Mouse (Mus musculus) limb, embryonic 15.5 days (tissue): Measurements from ENCODE around the gene Gtpbp2. TPM values are rescaled to one million over a fixed set of nuclear protein-coding genes. Genes with fewer than 3 reads are reported as not detected.

ENCODE experiments used
- ATAC-seq: fragments of 200-750 bp; cut with Nextera tagmentation; 2 replicates; pipeline ENCODE4 v1.8.0; 2017; ENCODE audit warnings: low read depth, moderate TSS enrichment; ENCODE audit not compliant: insufficient number of reproducible peaks, low FRiP score, low TSS enrichment
- H3K27ac ChIP-seq: fragments of 300-500 bp; sonication (generic); 2 replicates; pipeline ENCODE4 v1.5.1; 2015; ENCODE audit warnings: moderate library complexity, mild to moderate bottlenecking, inconsistent platforms
- H3K27me3 ChIP-seq: fragments of 300-500 bp; sonication (generic); 2 replicates; pipeline ENCODE4 v1.6.1; 2015; ENCODE audit warnings: inconsistent platforms
- H3K36me3 ChIP-seq: fragments of 300-500 bp; sonication (generic); 2 replicates; pipeline ENCODE4 v1.6.1; 2015; ENCODE audit warnings: inconsistent platforms
- H3K4me1 ChIP-seq: fragments of 300-500 bp; sonication (generic); 2 replicates; pipeline ENCODE4 v1.6.1; 2015; ENCODE audit warnings: inconsistent platforms
- H3K4me2 ChIP-seq: fragments of 300-500 bp; sonication (generic); 2 replicates; pipeline ENCODE4 v1.6.1; 2015; ENCODE audit warnings: mild to moderate bottlenecking, inconsistent platforms
- H3K4me3 ChIP-seq: fragments of 300-500 bp; sonication (generic); 2 replicates; pipeline ENCODE4 v1.5.1; 2015; ENCODE audit warnings: mild to moderate bottlenecking, inconsistent platforms
- H3K9ac ChIP-seq: fragments of 300-500 bp; sonication (generic); 2 replicates; pipeline ENCODE4 v1.6.1; 2015; ENCODE audit warnings: inconsistent platforms
- H3K9me3 ChIP-seq: fragments of 300-500 bp; sonication (generic); 2 replicates; pipeline ENCODE4 v1.6.1; 2016; ENCODE audit warnings: inconsistent platforms
- WGBS: fragments of 180-500 bp; shearing (Covaris S2); methylation state at CpG from one replicate; pipeline ENCODE4 v1.1.7; 2015; 5-methylcytosine and 5-hydroxymethylcytosine counted together
- polyA plus RNA-seq: library from polyadenylated mRNA; unstranded; fragments of >200 nt; fragmentation: Nextera tagmentation; extraction: Ambion mirVana; gene quantifications from 2 replicates; pipeline ENCODE4 v1.2.1, GENCODE M21; 2015

The Gtpbp2 gene
- 35.6 and 39.6 TPM in 2 replicates for polyA plus RNA-seq

DNA sequence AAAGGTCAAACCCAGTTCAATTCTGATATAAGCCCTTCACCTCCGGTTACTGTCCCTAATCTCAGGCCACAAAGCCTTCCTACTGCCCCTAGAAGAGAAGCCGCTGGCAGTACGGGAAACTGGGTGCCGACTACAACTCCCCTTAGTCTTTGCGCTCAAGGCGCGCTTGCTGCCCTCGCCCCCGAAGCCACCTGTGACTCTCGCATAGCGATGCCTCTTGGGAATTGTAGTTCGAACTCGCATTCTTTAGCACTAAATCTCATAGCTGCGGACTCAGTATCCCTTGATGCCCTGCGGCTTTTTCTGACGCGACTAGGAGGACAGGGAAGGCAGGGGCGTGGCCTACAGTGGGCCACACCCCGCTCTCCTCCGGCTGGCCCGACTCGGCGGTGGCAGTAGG lies at the start of gene Gtpbp2:
Gene Gtpbp2, plus strand, starts transcription at position 347 of the 400 bp plus-strand sequence.
- Histone ChIP-seq H3K9ac (peak within 1 kb of the TSS; percentile 79), H3K36me3 (peaks cover 20% of the 10 kb centered on the region), H3K27me3 (no peaks in the 10 kb centered on the region), H3K4me2 (peak within 1 kb of the TSS; percentile 81), H3K4me3 (peak within 1 kb of the TSS; percentile 82), H3K9me3 (no peaks in the 10 kb centered on the region), H3K27ac (peak within 1 kb of the TSS; percentile 89), H3K4me1 (peaks cover 17% of the 10 kb centered on the region)
- under 1% methylated on average over 23 of the region's 23 CpGs for WGBS
- peak; percentile 93 for ATAC-seq

DNA sequence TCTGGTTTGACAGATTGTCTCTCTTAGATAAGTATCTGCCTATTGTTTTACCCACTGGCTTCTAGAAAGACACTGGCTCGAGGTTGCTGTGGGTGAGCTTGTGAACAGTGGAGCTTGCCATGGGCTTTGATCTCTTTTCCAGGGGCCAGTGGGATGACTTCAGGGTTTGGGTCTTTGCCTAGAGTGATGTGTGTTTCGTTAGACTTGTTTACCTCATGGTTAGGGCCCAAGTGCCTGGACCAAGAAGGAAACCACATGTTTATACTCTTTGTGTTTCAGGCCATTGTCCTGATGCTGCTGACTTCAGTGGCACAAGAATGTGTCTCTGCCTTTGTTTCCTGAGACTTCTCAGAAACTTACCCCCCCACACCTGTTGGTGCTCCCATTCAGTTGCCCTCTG lies 45.3 kb upstream of the Gtpbp2 start:
- H3K9ac ChIP-seq = no peak overlapping the region
- peaks cover 55% of the 10 kb centered on the region for H3K4me1 ChIP-seq
- H3K36me3 ChIP-seq = peaks cover 32% of the 10 kb centered on the region
- H3K4me3 ChIP-seq = no peak overlapping the region
- H3K27me3 ChIP-seq = no peaks in the 10 kb centered on the region
- H3K27ac ChIP-seq = peak overlapping the region; percentile 40; the same call in 1 of the 2 replicates
- H3K4me2 ChIP-seq = no peak overlapping the region
- WGBS = 37% methylated on average over 2 of the region's 2 CpGs
- no peak for ATAC-seq
- no peaks in the 10 kb centered on the region for H3K9me3 ChIP-seq

DNA sequence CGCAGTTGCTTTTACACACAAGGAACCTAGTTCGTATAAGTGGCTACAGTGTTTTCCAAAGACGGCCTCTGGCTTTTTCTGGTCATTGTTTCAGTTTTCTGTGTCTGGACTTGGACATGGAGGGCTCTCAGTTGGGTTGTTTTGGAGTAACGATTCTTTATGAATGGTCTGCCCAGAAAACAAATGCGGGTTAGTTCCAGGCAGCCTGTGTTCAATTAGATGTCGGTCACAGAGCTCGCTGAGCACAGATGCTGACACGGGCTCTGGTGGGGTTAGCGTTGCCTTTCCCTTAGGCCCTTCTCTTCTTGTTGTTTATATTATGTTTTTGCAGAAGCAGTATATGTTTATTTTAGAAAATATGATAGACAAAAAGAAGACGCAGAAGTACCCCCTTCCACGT lies 44.7 kb upstream of the Gtpbp2 start:
- Histone ChIP-seq H3K4me2 (no peak overlapping the region), H3K27me3 (no peaks in the 10 kb centered on the region), H3K4me1 (peaks cover 55% of the 10 kb centered on the region), H3K36me3 (peaks cover 32% of the 10 kb centered on the region), H3K9ac (no peak overlapping the region), H3K4me3 (no peak overlapping the region), H3K9me3 (no peaks in the 10 kb centered on the region), H3K27ac (0 out of 2 replicates have a peak overlapping the region, but pooled peaks have one; percentile 11)
- ATAC-seq = no peak
- WGBS = 45% methylated on average over 11 of the region's 11 CpGs

DNA sequence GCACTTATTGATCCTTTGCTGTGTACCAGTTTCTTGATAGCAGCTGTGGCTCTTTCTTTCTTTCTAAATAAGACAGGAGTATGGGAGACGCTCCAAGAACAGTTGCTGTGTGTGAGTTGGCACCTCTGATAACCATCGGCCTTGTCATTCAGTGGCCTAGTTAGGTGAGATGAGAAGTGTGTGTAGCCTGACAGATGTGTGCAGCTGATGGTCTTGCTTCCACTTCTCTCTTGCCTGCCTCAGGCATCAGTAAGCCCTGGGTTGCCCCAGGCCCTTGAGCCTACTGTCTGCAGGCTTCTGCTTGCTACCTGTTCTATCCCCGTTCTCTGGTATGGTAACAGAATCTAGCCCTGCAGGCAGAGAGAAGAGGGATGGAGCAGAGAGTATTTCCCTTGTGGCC lies 44.0 kb upstream of the Gtpbp2 start:
- Histone ChIP-seq H3K4me1 (peaks cover 48% of the 10 kb centered on the region), H3K36me3 (peaks cover 35% of the 10 kb centered on the region), H3K27ac (0 out of 2 replicates have a peak overlapping the region, but pooled peaks have one; percentile 17), H3K9me3 (no peaks in the 10 kb centered on the region), H3K4me2 (no peak overlapping the region), H3K27me3 (no peaks in the 10 kb centered on the region), H3K4me3 (no peak overlapping the region), H3K9ac (no peak overlapping the region)
- ATAC-seq = no peak
- WGBS = 83% methylated on average over 3 of the region's 3 CpGs

DNA sequence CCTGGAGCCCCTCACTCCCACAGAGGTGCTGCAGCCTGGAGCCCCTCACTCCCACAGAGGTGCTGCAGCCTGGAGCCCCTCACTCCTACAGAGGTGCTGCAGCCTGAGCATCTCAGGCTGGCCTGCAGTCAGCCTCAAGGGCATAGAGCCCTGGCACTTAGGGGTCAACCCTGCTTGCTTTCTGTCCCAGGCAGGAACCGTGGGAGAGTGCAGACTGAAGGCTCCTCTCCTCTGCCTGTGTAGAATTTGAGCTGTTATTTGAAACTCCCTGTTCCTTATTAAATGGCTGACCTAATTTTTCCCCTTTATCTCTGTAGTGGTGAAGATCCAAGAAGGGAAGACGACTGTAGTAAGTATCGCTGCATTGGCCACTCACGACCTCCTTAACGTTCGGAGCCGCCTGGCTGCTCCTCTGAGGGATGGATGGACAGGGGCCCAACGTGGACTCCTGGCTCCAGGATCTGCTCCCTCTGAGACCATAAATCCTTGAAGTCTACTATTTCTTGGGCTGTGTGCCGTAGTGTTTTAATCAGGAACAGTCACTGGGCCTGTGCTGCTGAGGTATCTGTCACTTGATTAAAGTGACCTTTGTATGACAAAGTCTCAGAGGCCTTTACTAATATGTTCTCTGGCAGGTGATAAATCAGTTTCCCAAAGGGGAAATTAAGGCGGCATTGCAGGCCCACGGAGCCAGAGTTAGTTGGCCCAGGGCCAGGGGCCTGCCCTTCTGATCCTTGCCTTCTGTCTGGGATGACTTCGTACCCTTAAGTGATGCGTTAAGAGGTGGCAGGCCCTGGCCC lies 43.0 kb upstream of the Gtpbp2 start:
- WGBS = 32% methylated on average over 13 of the region's 13 CpGs
- Histone ChIP-seq H3K36me3 (peaks cover 45% of the 10 kb centered on the region), H3K27me3 (no peaks in the 10 kb centered on the region), H3K4me1 (peaks cover 46% of the 10 kb centered on the region), H3K9ac (no peak overlapping the region), H3K27ac (no peak overlapping the region), H3K4me3 (no peak overlapping the region), H3K9me3 (no peaks in the 10 kb centered on the region), H3K4me2 (no peak overlapping the region)
- no peak for ATAC-seq

DNA sequence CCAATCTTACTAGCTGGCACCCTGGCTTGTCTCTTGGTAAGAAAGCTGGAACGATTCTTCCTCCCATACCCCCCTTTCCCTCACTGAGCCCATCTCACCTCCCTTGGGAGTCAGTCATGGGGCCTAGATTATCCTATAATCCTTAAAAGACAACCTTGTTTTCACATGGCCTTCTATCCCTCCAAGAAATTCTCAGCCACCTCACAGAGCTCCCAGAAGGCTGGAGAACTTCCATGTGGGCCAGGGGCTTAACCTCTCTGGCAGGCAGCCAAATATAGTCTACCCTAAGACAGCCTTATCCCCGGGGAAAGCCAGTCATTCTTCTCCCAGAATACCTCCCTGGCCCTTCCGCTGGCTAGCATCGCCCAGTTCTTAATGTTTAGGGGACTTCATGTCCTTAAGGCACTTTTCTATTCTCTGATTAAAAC lies 42.4 kb upstream of the Gtpbp2 start:
- Histone ChIP-seq H3K9me3 (no peaks in the 10 kb centered on the region), H3K27ac (no peak overlapping the region), H3K4me2 (no peak overlapping the region), H3K9ac (no peak overlapping the region), H3K27me3 (no peaks in the 10 kb centered on the region), H3K4me3 (no peak overlapping the region), H3K4me1 (peaks cover 45% of the 10 kb centered on the region), H3K36me3 (peaks cover 51% of the 10 kb centered on the region)
- ATAC-seq = no peak
- WGBS = 54% methylated on average over 4 of the region's 4 CpGs

DNA sequence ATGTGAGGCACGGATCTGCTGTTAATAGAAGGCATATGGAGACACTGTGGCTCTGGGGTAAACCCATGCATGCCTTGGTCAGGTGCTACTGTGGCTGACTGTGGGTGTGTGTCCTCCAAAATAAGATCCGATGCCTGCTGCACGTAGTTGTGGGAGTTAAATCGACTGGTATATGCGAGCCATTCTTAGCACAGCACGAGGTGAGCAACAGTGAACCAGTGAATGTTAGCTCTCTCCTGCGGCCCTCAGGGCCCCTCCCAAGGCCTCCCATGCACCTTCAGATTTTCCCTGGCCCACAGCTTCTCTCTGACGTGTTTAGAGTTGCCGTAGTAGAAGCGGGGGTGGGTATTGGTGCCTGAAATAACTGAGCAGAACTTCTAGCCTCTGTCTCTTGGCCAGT lies 41.2 kb upstream of the Gtpbp2 start:
- H3K4me1 ChIP-seq = peaks cover 37% of the 10 kb centered on the region

DNA sequence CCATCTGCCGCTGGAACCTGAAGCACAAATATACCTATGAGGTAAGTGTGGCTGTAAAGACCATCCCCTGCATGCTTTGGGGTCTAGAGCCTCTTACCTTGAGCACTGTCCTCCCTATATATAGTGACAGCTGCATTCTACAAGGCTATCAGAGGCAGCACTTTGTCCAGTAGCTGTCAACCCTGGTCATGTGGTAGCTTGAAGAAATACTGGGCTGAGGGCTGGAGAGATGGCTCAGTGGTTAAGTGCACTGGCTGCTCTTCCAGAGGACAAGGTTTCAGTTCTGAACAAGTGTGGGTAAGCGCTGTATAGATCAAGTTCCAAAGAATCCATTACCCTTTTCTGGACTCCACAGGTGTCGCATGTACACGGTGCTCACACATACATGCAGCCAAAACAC lies 38.0 kb upstream of the Gtpbp2 start:
- H3K9ac ChIP-seq = no peak overlapping the region
- no peak overlapping the region for H3K4me3 ChIP-seq
- no peaks in the 10 kb centered on the region for H3K9me3 ChIP-seq
- peaks cover 89% of the 10 kb centered on the region for H3K36me3 ChIP-seq
- peaks cover 8% of the 10 kb centered on the region; the same call in 1 of the 2 replicates for H3K4me1 ChIP-seq
- no peak overlapping the region for H3K4me2 ChIP-seq
- 96% methylated on average over 4 of the region's 4 CpGs for WGBS
- ATAC-seq = no peak
- no peaks in the 10 kb centered on the region for H3K27me3 ChIP-seq
- H3K27ac ChIP-seq = no peak overlapping the region

More for the DNA sequence above, 41.2 kb upstream of the Gtpbp2 start:
- H3K4me2 ChIP-seq = no peak overlapping the region
- 79% methylated on average over 10 of the region's 10 CpGs for WGBS
- H3K9ac ChIP-seq = no peak overlapping the region
- no peak overlapping the region for H3K4me3 ChIP-seq
- no peak overlapping the region for H3K27ac ChIP-seq
- no peaks in the 10 kb centered on the region for H3K9me3 ChIP-seq
- H3K27me3 ChIP-seq = no peaks in the 10 kb centered on the region
- H3K36me3 ChIP-seq = peaks cover 63% of the 10 kb centered on the region
- no peak for ATAC-seq

DNA sequence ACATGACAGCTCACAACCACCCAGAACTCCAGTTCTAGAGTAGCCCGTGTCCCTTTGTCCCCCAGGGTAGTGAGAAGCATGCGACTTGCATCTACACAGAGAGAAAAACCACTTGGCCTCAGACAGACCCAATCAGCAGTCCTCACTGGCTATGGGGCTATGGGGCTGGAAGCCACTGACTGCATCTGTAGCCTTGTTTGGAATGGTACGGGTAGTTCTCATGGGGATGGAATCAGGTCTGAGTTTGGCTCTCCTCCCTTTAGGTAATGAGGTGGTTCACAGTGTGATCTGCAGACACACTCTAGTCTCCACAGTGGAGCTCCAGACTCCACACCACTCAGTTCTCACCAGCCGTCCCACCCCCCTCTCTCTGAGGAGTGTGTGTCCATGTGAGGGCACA lies 37.5 kb upstream of the Gtpbp2 start:
- Histone ChIP-seq H3K4me1 (peaks cover 3% of the 10 kb centered on the region; the same call in 1 of the 2 replicates), H3K27ac (no peak overlapping the region), H3K9ac (no peak overlapping the region), H3K27me3 (no peaks in the 10 kb centered on the region), H3K4me2 (no peak overlapping the region), H3K36me3 (peaks cover 89% of the 10 kb centered on the region), H3K9me3 (no peaks in the 10 kb centered on the region), H3K4me3 (no peak overlapping the region)
- ATAC-seq = no peak
- WGBS = 84% methylated on average over 4 of the region's 4 CpGs

DNA sequence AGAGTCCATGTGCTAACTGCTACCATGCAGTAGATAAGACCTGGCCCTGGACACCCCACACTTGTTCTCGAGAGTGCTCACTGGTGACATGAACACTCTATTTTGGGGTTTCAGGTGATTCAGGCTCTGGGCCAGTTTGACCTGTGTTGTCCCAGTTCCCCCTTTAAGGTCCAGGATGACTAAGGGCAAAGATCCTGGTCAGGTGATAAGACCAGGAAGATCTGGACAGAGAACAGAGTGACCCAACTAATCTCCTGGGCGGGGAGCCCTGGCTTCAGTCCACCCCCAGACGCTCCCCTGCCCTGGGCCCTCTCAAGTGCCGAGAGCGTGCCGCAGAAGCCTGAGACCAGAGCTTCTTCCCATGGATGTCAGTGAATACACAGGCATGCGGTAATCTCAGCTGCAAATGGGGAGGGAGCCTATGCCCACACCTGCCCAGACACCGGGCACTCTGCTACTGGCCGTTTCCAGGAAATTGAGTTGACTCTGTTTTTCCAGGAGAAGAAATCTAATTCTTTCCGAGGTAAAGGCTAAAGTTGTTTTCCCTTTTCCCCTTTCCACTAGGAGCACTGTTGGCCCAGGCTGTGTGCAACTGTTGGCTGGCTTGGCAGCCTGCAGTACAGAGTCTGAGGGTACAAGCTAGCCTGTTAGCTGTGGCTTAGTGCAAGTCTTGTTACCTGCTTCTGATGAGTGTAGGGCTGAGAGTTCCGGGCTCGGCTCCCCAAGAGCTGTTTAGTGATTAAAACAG lies 36.7 kb upstream of the Gtpbp2 start:
- H3K4me2 ChIP-seq = no peak overlapping the region
- H3K4me1 ChIP-seq = no peaks in the 10 kb centered on the region
- no peaks in the 10 kb centered on the region for H3K27me3 ChIP-seq
- H3K36me3 ChIP-seq = peaks cover 89% of the 10 kb centered on the region
- no peaks in the 10 kb centered on the region for H3K9me3 ChIP-seq
- ATAC-seq = no peak
- no peak overlapping the region for H3K9ac ChIP-seq
- H3K27ac ChIP-seq = no peak overlapping the region
- WGBS = 88% methylated on average over 12 of the region's 12 CpGs
- no peak overlapping the region for H3K4me3 ChIP-seq

DNA sequence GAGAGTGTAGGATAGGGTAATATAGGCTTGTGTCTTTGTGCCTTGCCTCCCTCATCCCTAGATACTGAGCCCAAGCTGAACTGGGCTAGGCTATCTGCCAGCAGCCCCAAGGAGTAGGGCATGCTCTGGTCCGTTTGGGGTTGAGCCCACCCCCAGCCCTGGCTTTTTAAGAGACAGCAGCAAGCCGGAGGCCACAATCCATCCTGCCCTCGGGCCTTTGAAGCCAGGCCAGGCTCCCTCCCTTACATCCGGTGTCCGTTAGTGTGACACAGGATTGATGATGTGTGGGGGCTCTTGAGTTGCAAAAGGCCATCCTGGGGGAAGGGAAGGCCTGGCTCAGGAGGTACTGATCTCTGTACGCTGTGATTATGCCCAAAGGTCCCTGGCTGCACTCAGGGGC lies 34.2 kb upstream of the Gtpbp2 start:
- no peak for ATAC-seq
- H3K4me2 ChIP-seq = no peak overlapping the region
- no peaks in the 10 kb centered on the region for H3K27me3 ChIP-seq
- H3K4me3 ChIP-seq = no peak overlapping the region
- H3K36me3 ChIP-seq = peaks cover 86% of the 10 kb centered on the region
- H3K27ac ChIP-seq = no peak overlapping the region
- no peak overlapping the region for H3K9ac ChIP-seq
- 31% methylated on average over 6 of the region's 6 CpGs for WGBS
- H3K9me3 ChIP-seq = no peaks in the 10 kb centered on the region
- H3K4me1 ChIP-seq = peaks cover 11% of the 10 kb centered on the region; the same call in 1 of the 2 replicates
